Mouse (Mus musculus) olfactory bulb, adult 2 months (tissue): Measurements from ENCODE around the gene Slfn14. TPM values are rescaled to one million over a fixed set of nuclear protein-coding genes. Genes with fewer than 3 reads are reported as not detected.
A peak's percentile ranks its signal among the peaks of the same experiment; 100 is the strongest.

Experiments
- H3K27ac ChIP-seq: fragments of 200-500 bp; 2 replicates; pipeline ENCODE4 v1.5.1; 2012; ENCODE audit warnings: low read depth, low read length; ENCODE audit not compliant: insufficient read depth
- H3K4me1 ChIP-seq: fragments of 200-500 bp; 2 replicates; pipeline ENCODE4 v1.6.1; 2012; ENCODE audit warnings: low read length; ENCODE audit not compliant: control insufficient read depth, insufficient read depth
- H3K4me3 ChIP-seq: fragments of 200-500 bp; 2 replicates; pipeline ENCODE4 v1.5.1; 2012; ENCODE audit warnings: mild to moderate bottlenecking, low read depth, low read length, moderate library complexity; ENCODE audit not compliant: insufficient read depth
- CTCF ChIP-seq: fragments of 200-500 bp; IDR thresholded peaks from 2 replicates; pipeline ENCODE4 v1.5.1; 2012; ENCODE audit warnings: low read depth, mild to moderate bottlenecking, low read length, moderate library complexity; ENCODE audit not compliant: insufficient read depth
- POLR2A ChIP-seq: fragments of 200-500 bp; IDR thresholded peaks from 2 replicates; pipeline ENCODE4 v1.6.1; 2012; ENCODE audit warnings: mild to moderate bottlenecking, low read depth, low read length, moderate library complexity; ENCODE audit not compliant: insufficient read depth
- WGBS: fragments of 180-500 bp; shearing (Covaris S2); methylation state at CpG from one replicate; pipeline ENCODE4 v1.1.7; 2018; 5-methylcytosine and 5-hydroxymethylcytosine counted together
- polyA plus RNA-seq: library from polyadenylated mRNA; stranded (reverse); fragments of >200 nt; gene quantifications from 2 replicates; pipeline ENCODE4 v1.2.4, GENCODE M21; 2012; ENCODE audit warnings: low replicate concordance; ENCODE audit not compliant: missing spikeins, insufficient read depth, insufficient read length

Gene Slfn14
- polyA plus RNA-seq, 1 experiment = not detected

- WGBS = under 1% methylated on average over 38 of the region's 38 CpGs
- TF ChIP-seq CTCF = no peak
- peak; percentile 77 for TF ChIP-seq POLR2A
- Histone ChIP-seq H3K27ac (peak overlapping the region; percentile 19; the same call in 1 of the 2 replicates), H3K4me3 (peak overlapping the region; percentile 62), H3K4me1 (no peaks in the 10 kb centered on the region)
These were observed 5.1 kb upstream of the Slfn14 start for GRCm38 (mm10) chr11:83291375-83292250.

- WGBS = 87% methylated on average over 2 of the region's 2 CpGs
- TF ChIP-seq CTCF (no peak), POLR2A (no peak)
- no peak overlapping the region for H3K4me3 ChIP-seq
- H3K4me1 ChIP-seq = no peaks in the 10 kb centered on the region
- H3K27ac ChIP-seq = no peak overlapping the region
These were observed 3.1 kb upstream of the Slfn14 start for GRCm38 (mm10) chr11:83289633-83290032.

GRCm38 (mm10) chr11:83289036-83289435 is 2.5 kb upstream of the Slfn14 start:
- TF ChIP-seq POLR2A (no peak), CTCF (no peak)
- no peak overlapping the region for H3K4me3 ChIP-seq
- 91% methylated on average over 5 of the region's 5 CpGs for WGBS
- no peak overlapping the region for H3K27ac ChIP-seq
- no peaks in the 10 kb centered on the region for H3K4me1 ChIP-seq

GRCm38 (mm10) chr11:83285627-83286026 is 899 bp downstream of the Slfn14 start:
- H3K4me1 ChIP-seq = no peaks in the 10 kb centered on the region
- H3K4me3 ChIP-seq = no peak overlapping the region
- WGBS = 93% methylated on average over 4 of the region's 4 CpGs
- no peak overlapping the region for H3K27ac ChIP-seq
- TF ChIP-seq CTCF (no peak), POLR2A (no peak)

- WGBS = 54% methylated on average over 2 of the region's 2 CpGs
- TF ChIP-seq CTCF = no peak
- no peak for TF ChIP-seq POLR2A
- Histone ChIP-seq H3K4me3 (no peak overlapping the region), H3K4me1 (no peaks in the 10 kb centered on the region), H3K27ac (no peak overlapping the region)
These were observed 4.4 kb downstream of the Slfn14 start for GRCm38 (mm10) chr11:83282084-83282483.

GRCm38 (mm10) chr11:83279691-83280090 is 6.8 kb downstream of the Slfn14 start:
- WGBS = 85% methylated on average over 6 of the region's 6 CpGs
- Histone ChIP-seq H3K4me1 (no peaks in the 10 kb centered on the region), H3K4me3 (no peak overlapping the region), H3K27ac (no peak overlapping the region)
- no peak for TF ChIP-seq CTCF
- TF ChIP-seq POLR2A = no peak

GRCm38 (mm10) chr11:83279024-83279423 is 7.5 kb downstream of the Slfn14 start:
- Histone ChIP-seq H3K4me3 (no peak overlapping the region), H3K4me1 (no peaks in the 10 kb centered on the region), H3K27ac (no peak overlapping the region)
- 87% methylated on average over 4 of the region's 4 CpGs for WGBS
- TF ChIP-seq CTCF = no peak

GRCm38 (mm10) chr11:83276251-83276650 is 10.3 kb downstream of the Slfn14 start:
- no peak overlapping the region for H3K4me3 ChIP-seq
- TF ChIP-seq CTCF (no peak), POLR2A (no peak)
- 45% methylated on average over 7 of the region's 7 CpGs for WGBS
- no peak overlapping the region for H3K27ac ChIP-seq
- H3K4me1 ChIP-seq = no peaks in the 10 kb centered on the region

- WGBS = 18% methylated on average over 2 of the region's 2 CpGs
- TF ChIP-seq POLR2A = no peak
- no peak for TF ChIP-seq CTCF
- Histone ChIP-seq H3K4me3 (no peak overlapping the region), H3K27ac (no peak overlapping the region), H3K4me1 (no peaks in the 10 kb centered on the region)
These were observed 14.3 kb downstream of the Slfn14 start for GRCm38 (mm10) chr11:83271951-83272843.
